Mouse (Mus musculus) erythroblast, embryonic 14.5 days (primary cell): Measurements from ENCODE around the gene Ropn1.

Source experiments
- GATA1 ChIP-seq: IDR thresholded peaks from 2 replicates; pipeline ENCODE4 v1.6.1; 2012; ENCODE audit warnings: low read length, inconsistent platforms, mixed read lengths
- TAL1 ChIP-seq: IDR thresholded peaks from 3 replicates; pipeline ENCODE4 v1.6.1; 2012; ENCODE audit warnings: low read length, inconsistent platforms, mixed read lengths

GRCm38 (mm10) chr16:34689879-34690278 lies 40.2 kb downstream of the Ropn1 start:
- TF ChIP-seq GATA1 (no peak), TAL1 (no peak)
